ENCODE assay signal across 8 mouse cellular contexts in genomic region chr2:27745673-27746620, GRCm38 (mm10).
A peak's percentile ranks its signal among the peaks of the same experiment; 100 is the strongest.
DNase-seq lines count a peak whose midpoint lies in the region; ATAC-seq lines count a peak whose summit lies in the region.

No protein-coding gene starts in this region.

- DNase-seq in kidney, adult 9 months = no peak
- DNase-seq in brain, adult 2 months (ENCODE audit: low read depth, low spot score) = peak; percentile 77
- peak; percentile 65 to 70 for DNase-seq in left cerebral cortex, postnatal 36 days (ENCODE audit: low spot score in 2 of 2)
- DNase-seq in spleen, adult 12 weeks (ENCODE audit: low spot score) = no peak

- 11% methylated on average over 18 of the region's 18 CpGs for WGBS in kidney, embryonic 15.5 days
- WGBS in heart, embryonic 13.5 days = 20% methylated on average over 18 of the region's 18 CpGs
- 21% methylated on average over 18 of the region's 18 CpGs for WGBS in midbrain, embryonic 15.5 days

- peak overlapping the region; percentile 86 for H3K27ac ChIP-seq in kidney, embryonic 15.5 days
- H3K27ac ChIP-seq in heart, embryonic 13.5 days (replicated peaks) = peak overlapping the region; percentile 70
- peak overlapping the region; percentile 52 for H3K27ac ChIP-seq in midbrain, embryonic 15.5 days

- no peak overlapping the region for H3K4me2 ChIP-seq in kidney, embryonic 15.5 days
- H3K4me2 ChIP-seq in heart, embryonic 13.5 days = no peak overlapping the region
- H3K4me2 ChIP-seq in midbrain, embryonic 15.5 days = no peak overlapping the region

- H3K9me3 ChIP-seq in kidney, embryonic 15.5 days (replicated peaks) = no peaks in the 10 kb centered on the region
- no peaks in the 10 kb centered on the region for H3K9me3 ChIP-seq in heart, embryonic 13.5 days
- H3K9me3 ChIP-seq in midbrain, embryonic 15.5 days = no peaks in the 10 kb centered on the region

- no peak overlapping the region for H3K4me3 ChIP-seq in kidney, embryonic 15.5 days (replicated peaks)
- no peak overlapping the region for H3K4me3 ChIP-seq in heart, embryonic 13.5 days
- no peak overlapping the region for H3K4me3 ChIP-seq in midbrain, embryonic 15.5 days

- peaks cover 52% of the 10 kb centered on the region for H3K36me3 ChIP-seq in kidney, embryonic 15.5 days
- peaks cover 72% of the 10 kb centered on the region for H3K36me3 ChIP-seq in heart, embryonic 13.5 days
- no peaks in the 10 kb centered on the region for H3K36me3 ChIP-seq in midbrain, embryonic 15.5 days (replicated peaks)

- intact Hi-C loops in left cerebral cortex, postnatal 36 days (cut with DNase I) = loop anchor here (10.0 kb wide), 1 partner anchor 461 kb away; no protein-coding TSS in a partner anchor

- peaks cover 60% of the 10 kb centered on the region for H3K4me1 ChIP-seq in kidney, embryonic 15.5 days
- H3K4me1 ChIP-seq in heart, embryonic 13.5 days = peaks cover 53% of the 10 kb centered on the region
- H3K4me1 ChIP-seq in midbrain, embryonic 15.5 days = peaks cover 22% of the 10 kb centered on the region

- H3K9ac ChIP-seq in kidney, embryonic 15.5 days = peak overlapping the region; percentile 7; the same call in 1 of the 2 replicates
- peak overlapping the region; percentile 56 for H3K9ac ChIP-seq in heart, embryonic 13.5 days
- H3K9ac ChIP-seq in midbrain, embryonic 15.5 days = no peak overlapping the region

- peak; percentile 34 for ATAC-seq in kidney, embryonic 15.5 days (replicated peaks; ENCODE audit: low FRiP score)
- ATAC-seq in heart, embryonic 13.5 days (ENCODE audit: extremely low read depth, insufficient number of reproducible peaks, low FRiP score, low TSS enrichment) = no peak
- 0 out of 2 replicates have a peak, but pooled peaks have one; percentile 37 for ATAC-seq in midbrain, embryonic 15.5 days (replicated peaks)
- no peak for ATAC-seq in megakaryocyte, adult 5-6 weeks (ENCODE audit: poor library complexity, severe bottlenecking)

- peaks cover 37% of the 10 kb centered on the region for H3K27me3 ChIP-seq in kidney, embryonic 15.5 days
- peaks cover 16% of the 10 kb centered on the region; the same call in 1 of the 2 replicates for H3K27me3 ChIP-seq in heart, embryonic 13.5 days (replicated peaks)
- no peaks in the 10 kb centered on the region for H3K27me3 ChIP-seq in midbrain, embryonic 15.5 days (replicated peaks)

Comparison
In these comparisons a context has a peak if more than half of its experiments do, and no peak if none do; other contexts are left out.
1. ATAC-seq: peak in kidney, embryonic 15.5 days (single experiment) and midbrain, embryonic 15.5 days (single experiment); none in heart, embryonic 13.5 days (single experiment) and megakaryocyte, adult 5-6 weeks (single experiment).
2. DNase-seq: peak in brain, adult 2 months (single experiment) and left cerebral cortex, postnatal 36 days (2 of 2); none in kidney, adult 9 months (single experiment) and spleen, adult 12 weeks (single experiment).
3. Peak in every context shown above with its lines, with median percentiles within 50 percentile points of each other: H3K27ac ChIP-seq.